Mouse (Mus musculus): ENCODE data around the gene Cpxm1.

Gene Cpxm1

GRCm38 (mm10) chr2:130397186-130397985 is at the start of gene Cpxm1:
Gene Cpxm1, minus strand, starts transcription at chr2:130397574.
- DNase-seq (ENCODE audit: low spot score), result no peak

GRCm38 (mm10) chr2:130442162-130442561 is 44.8 kb upstream of the Cpxm1 start:
- no peak for DNase-seq (ENCODE audit: low spot score)

GRCm38 (mm10) chr2:130439840-130440480 is 42.6 kb upstream of the Cpxm1 start:
- no peak for DNase-seq (ENCODE audit: low spot score)

- DNase-seq (ENCODE audit: low spot score), result no peak
These were observed 41.5 kb upstream of the Cpxm1 start for GRCm38 (mm10) chr2:130438861-130439260.

- DNase-seq (ENCODE audit: low spot score), result no peak
These were observed 39.4 kb upstream of the Cpxm1 start for GRCm38 (mm10) chr2:130436769-130437168.

- peak; percentile 55 for DNase-seq (ENCODE audit: low spot score)
These were observed 35.8 kb upstream of the Cpxm1 start for GRCm38 (mm10) chr2:130433152-130433551.

DNA sequence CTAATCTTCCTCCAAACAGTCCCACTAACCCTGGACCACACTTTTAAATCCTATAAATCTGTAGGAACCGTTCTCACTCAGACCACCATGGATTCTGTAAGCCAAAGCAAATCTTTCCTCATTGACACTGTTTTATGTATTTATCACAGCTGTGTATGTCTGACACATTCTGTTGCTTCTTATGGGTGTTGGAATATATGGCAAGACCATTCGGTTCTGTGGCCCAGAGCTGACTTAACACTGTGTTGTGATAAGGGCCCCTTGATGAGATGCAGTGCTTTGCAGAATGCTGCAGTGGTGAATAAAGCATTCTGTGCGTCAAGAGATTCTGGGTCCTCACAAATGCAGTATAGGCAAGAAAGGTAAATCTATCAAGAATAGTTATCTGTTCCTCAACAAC is 34.8 kb upstream of the Cpxm1 start:
- DNase-seq (ENCODE audit: low spot score), result no peak

GRCm38 (mm10) chr2:130430484-130430883 is 33.1 kb upstream of the Cpxm1 start:
- no peak for DNase-seq (ENCODE audit: low spot score)

GRCm38 (mm10) chr2:130429851-130430250 is 32.5 kb upstream of the Cpxm1 start:
- no peak for DNase-seq (ENCODE audit: low spot score)

DNA sequence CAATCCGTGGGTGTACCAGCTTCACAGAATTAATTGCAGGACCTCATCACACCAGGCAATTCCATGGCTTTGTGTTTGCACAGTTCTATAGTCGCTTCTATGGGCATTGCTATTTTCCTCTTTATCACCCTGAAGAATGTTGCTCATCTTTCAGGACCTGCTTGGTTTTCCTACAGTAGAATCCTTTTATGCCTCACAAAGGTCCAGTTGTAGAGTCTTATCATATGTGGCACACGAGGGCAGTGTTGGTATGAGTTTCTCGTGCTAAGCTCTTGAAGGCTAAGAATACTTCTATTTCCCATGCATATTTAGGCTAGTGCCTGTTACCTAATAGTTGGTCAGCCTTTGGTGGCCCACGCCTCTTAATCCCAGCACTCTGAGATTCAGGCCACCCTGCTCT is 27.7 kb upstream of the Cpxm1 start:
- DNase-seq (ENCODE audit: low spot score), result peak; percentile 3

- peak; percentile 93 for DNase-seq (ENCODE audit: low spot score)
These were observed 26.9 kb upstream of the Cpxm1 start, which contains the start of the genes Vps16 and Pced1a for GRCm38 (mm10) chr2:130424126-130424853. Gene Vps16, plus strand, starts transcription at chr2:130424339. Gene Pced1a, minus strand, starts transcription at chr2:130424701.

- DNase-seq (ENCODE audit: low spot score), result peak; percentile 61
These were observed 26.2 kb upstream of the Cpxm1 start for GRCm38 (mm10) chr2:130423397-130424125.

DNA sequence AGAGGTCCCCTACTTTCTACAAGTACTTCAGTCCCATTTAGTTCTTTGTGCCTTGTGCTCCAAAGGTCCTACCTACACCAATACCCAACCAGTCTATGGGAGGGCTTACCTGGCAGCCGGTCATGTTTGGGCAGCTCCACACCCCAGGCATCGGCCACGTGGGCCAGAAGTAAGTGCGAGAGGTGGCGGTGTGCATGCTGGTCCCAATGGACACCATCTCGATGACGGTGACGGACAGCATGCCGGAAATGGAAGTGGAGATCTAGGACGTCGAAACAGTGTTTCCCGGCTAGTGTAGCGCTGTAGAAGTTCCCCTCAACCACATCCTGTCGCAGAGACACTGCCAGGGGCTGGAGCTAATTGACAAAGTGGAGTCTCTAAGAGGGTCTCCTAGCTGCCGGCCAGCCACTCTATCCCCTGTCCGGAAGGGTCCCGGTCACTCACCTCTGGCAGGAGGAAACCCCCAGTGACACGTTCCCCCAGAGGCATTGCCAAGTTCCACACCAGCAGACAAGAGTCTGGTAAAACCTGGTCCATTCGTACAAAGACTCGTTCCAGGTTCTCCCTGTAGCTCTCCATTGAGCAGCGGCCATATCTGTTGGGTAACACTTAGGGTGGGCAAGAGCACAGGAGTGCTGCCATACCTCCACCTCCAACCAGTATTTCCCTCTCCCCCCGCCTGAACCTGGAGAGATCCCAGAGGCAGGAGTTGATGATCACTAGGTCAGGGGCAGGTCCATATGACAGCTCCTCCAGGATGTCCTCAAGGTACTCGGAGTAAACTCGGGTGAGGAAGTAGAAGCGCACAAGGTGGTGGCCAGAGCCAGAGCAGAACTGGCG is 24.6 kb upstream of the Cpxm1 start:
- DNase-seq (ENCODE audit: low spot score), result no peak

GRCm38 (mm10) chr2:130414094-130414856 is 16.9 kb upstream of the Cpxm1 start:
- DNase-seq (ENCODE audit: low spot score), result no peak

GRCm38 (mm10) chr2:130412775-130413174 is 15.4 kb upstream of the Cpxm1 start:
- DNase-seq (ENCODE audit: low spot score), result no peak

GRCm38 (mm10) chr2:130411558-130412495 is 14.5 kb upstream of the Cpxm1 start:
- peak; percentile 74 for DNase-seq (ENCODE audit: low spot score)

GRCm38 (mm10) chr2:130408194-130408593 is 10.8 kb upstream of the Cpxm1 start:
- no peak for DNase-seq (ENCODE audit: low spot score)

GRCm38 (mm10) chr2:130406178-130406577 is 8.8 kb upstream of the Cpxm1 start, which contains the start of gene Tmem239:
Gene Tmem239, plus strand, starts transcription at chr2:130406478.
- DNase-seq (ENCODE audit: low spot score), result no peak

GRCm38 (mm10) chr2:130404939-130405338 is 7.6 kb upstream of the Cpxm1 start, which contains the start of the genes Gm28372 and 1700020A23Rik:
Gene Gm28372, plus strand, starts transcription at chr2:130405239.
Gene 1700020A23Rik, plus strand, starts transcription at chr2:130405259.
- no peak for DNase-seq (ENCODE audit: low spot score)

Measured in lung, postnatal 25 days (tissue).